Mouse (Mus musculus) heart, postnatal 0 days (tissue): ENCODE measurements around the gene Atg101.

ENCODE experiments used
- CTCF ChIP-seq: IDR thresholded peaks from 2 replicates; pipeline ENCODE4 v1.5.1; 2016; ENCODE audit warnings: antibody characterized with exemption, control low read depth, low read depth
- EP300 ChIP-seq: IDR thresholded peaks from 2 replicates; pipeline ENCODE4 v1.6.1; 2016; ENCODE audit warnings: antibody characterized with exemption, low read depth

- TF ChIP-seq CTCF = no peak
- TF ChIP-seq EP300 = no peak
Observed at GRCm38 (mm10) chr15:101306459-101306858, 22.4 kb downstream of the Atg101 start.
